Mouse (Mus musculus) thymus, postnatal 25 days (tissue): ENCODE measurements around the gene Znrf2.
"Not testable (repeated sequence)": the region's sequence is repeated elsewhere in the genome, so short reads cannot be mapped to it uniquely, and the experiment has no call there.

Experiments used
- DNase-seq: peaks from one replicate; pipeline ENCODE4 v3.0.0; 2022

The Znrf2 gene

GRCm38 (mm10) chr6:54851778-54852177 lies 35.1 kb downstream of the Znrf2 start:
- DNase-seq = no peak

GRCm38 (mm10) chr6:54852669-54853068 lies 36.0 kb downstream of the Znrf2 start:
- DNase-seq = no peak

DNA sequence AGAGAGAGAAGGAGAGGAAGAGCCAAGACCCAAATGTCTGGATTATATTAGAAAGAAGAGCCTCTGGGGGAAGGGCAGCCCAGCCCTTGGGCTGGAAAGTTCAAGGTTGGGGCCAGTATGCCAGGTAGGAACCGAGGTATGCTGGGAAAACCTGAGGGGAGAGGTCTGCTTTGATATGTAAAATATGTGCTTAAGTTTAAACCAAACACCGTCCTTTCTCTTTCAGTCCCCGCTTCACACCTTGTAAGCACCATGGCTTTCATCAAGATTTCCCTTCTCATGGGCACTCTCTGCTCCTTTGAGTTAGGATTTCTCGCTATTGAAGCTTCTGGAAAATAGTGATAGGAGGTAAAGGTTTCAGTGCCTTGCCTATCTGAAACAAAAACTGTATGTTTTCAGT lies 38.1 kb downstream of the Znrf2 start:
- DNase-seq = no peak

- DNase-seq = no peak
These were observed 39.3 kb downstream of the Znrf2 start for GRCm38 (mm10) chr6:54855801-54856583.

GRCm38 (mm10) chr6:54859159-54859558 lies 42.4 kb downstream of the Znrf2 start:
- not testable (repeated sequence) for DNase-seq

DNA sequence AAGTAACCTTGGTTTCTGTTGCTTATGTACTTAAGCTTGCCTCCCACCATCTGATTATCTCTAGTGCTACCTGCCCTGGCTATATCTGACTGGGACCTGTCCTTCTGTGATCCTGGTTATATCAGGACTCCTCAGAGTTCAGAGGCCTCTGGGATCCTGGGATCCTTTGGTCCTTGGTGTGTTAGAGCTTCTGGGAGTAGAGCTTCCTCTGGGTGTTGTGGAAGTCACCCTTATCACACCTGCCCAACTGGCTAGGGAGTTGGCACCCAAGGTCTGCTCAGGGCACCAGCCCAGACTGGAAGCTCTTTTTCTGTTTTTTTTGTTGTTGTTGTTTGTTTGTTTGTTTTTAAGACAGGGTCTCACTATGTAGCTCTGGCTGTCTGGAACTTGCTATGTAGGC lies 43.5 kb downstream of the Znrf2 start:
- DNase-seq = no peak

GRCm38 (mm10) chr6:54866731-54867410 lies 50.2 kb downstream of the Znrf2 start:
- DNase-seq = no peak

- no peak for DNase-seq
These were observed 50.7 kb downstream of the Znrf2 start for GRCm38 (mm10) chr6:54867411-54867745.

- DNase-seq = no peak
These were observed 56.3 kb downstream of the Znrf2 start for GRCm38 (mm10) chr6:54873029-54873428.

GRCm38 (mm10) chr6:54876782-54877181 lies 60.1 kb downstream of the Znrf2 start:
- no peak for DNase-seq

DNA sequence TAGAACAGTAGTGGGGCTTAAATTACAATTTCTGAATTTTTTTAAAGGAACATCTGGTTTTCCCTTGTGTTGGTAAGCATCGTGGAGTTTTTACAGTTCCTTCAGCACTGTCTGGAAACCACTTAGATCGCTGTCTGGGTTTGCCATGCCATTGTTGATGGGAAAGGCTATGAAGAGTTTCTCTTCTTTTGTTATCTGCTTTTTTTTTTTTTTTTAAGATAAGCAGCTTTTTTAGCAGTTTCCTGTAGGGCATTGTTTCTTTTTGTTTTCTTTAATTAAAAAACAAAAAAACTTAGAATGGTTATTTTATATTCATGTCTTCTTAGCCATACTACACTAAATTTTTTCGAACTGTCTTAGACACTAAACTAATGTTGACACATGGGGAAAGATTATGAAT lies 60.9 kb downstream of the Znrf2 start:
- DNase-seq = no peak

DNA sequence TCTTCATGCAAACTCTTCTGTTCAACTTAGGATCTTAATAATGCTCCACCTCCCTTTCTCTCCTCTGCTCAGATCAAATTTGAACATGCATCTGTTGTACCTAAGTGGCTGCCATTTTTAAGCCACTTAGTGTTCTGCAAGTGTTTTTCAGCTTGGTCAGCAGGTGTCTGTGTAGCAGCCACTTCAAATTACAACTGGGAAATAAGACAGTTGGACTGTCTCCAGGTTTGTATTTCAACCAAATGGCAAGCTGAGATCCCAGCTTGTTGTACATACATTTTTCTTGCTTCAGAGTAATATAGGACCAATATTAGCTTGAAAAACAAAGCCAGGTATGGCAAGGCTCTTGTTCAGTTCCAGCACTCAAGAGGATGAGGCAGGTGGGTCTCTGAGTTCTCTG lies 61.8 kb downstream of the Znrf2 start:
- DNase-seq = no peak

DNA sequence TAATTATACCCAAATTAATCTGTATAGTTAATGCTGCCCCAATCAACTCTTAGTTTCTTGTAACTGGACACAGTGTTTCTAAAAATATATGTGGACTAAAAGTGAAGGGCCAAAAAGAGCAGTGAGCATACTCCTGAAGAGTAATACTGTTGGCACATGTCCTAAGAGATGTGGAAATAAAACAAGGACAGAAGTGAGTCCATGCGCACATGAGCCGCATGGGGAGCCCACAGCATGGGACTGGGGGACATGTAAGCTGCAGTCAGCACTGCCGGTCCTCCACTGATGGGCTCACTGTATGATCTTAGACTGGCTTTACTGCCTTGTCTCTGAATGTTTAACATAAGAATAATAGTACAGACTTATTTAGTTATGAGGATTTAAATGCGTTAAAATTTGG lies 63.4 kb downstream of the Znrf2 start:
- DNase-seq = no peak

GRCm38 (mm10) chr6:54883424-54883823 lies 66.7 kb downstream of the Znrf2 start:
- DNase-seq = no peak

DNA sequence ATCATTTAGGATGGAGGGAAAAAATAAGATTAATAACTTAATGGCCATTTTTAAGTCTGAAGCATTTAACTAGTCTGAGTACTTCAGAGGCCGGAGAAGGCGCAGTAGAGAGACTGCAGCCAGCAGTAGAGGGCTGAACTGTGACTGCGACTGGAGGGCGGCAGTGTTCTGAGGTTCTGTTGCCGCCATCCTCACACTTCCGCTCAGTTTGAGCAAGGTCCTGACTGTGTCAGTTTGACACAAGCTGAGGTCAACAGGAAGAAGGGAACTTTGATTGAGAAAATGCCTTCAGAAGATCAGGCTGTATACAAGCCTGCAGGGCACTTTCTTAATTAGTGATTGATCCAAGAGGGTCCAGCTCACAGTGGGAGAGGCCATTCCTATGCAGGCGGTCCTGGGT lies 69.5 kb downstream of the Znrf2 start:
- no peak for DNase-seq

DNA sequence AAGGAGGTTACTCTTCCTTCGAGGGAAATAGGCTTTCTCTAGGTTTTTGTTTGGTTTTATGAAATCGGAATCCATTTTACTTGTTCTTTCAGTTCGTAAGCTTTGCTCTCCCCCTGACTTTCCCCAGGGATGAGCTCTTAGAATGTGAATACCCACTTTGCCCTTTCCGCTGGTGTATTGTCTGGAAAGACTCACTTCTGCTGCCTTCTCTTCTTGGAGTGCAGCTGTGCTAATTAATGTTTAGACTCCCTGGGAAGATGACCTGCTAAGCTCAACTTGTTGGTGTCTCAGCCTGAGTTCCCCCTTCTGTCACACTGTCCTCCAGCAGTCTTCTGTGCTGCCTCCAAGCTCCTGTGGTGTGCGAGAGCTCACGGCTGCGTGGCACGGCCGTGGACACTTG lies 73.5 kb downstream of the Znrf2 start:
- DNase-seq = no peak

DNA sequence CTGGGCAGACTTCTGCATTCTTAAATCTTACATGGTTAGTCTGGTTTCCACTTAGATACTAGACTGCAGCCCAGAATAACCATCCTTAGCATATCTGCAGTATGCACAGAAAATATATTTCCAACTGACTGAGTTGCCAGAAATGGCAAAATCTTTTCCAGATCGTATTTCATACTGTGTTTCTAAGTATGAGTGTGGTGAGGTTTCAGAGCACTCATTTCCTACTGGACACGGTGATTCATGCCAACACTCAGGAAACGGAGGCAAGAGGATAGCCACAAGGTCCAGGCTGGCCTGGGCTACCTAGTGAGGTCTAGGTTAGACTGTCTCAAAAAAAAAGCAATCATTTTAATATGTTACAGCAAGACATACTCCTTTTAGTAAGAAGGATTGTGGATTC lies 74.7 kb downstream of the Znrf2 start:
- DNase-seq = no peak

DNA sequence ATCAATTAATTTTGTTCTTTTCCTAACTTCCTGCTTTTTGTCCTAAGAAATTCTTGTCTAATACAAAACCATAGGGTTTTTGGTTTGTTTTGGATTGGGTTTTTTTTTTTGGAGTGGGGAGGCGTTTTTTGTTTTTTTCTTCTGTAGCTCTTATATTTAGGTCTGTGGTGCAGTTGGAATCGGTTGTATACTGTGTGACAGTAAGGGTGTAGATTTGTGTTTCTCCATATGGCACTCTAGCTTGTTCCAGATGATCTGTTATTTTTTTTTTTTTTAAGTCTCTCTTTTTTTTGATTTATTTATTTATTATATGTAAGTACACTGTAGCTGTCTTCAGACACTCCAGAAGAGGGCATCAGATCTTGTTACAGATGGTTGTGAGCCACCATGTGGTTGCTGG lies 83.5 kb downstream of the Znrf2 start:
- DNase-seq = no peak

DNA sequence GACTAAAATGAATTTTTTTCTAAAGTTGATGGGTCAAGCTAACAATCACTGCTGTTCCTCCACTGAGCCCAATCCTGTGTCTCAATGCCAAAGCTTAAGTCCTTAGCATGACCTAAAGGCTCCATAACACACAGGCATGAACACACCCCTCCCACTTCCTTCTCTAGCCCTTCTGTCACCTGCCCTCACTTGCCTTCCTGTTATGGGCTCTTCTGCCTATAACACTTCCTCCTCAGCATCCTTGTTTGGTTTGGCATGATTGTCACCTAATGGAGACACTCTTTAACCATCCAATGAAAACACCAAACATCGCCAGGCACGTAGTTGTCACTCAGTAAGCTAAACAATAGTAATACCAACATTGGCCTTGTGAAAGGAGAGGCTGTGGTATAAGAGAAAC lies 85.8 kb downstream of the Znrf2 start:
- no peak for DNase-seq

DNA sequence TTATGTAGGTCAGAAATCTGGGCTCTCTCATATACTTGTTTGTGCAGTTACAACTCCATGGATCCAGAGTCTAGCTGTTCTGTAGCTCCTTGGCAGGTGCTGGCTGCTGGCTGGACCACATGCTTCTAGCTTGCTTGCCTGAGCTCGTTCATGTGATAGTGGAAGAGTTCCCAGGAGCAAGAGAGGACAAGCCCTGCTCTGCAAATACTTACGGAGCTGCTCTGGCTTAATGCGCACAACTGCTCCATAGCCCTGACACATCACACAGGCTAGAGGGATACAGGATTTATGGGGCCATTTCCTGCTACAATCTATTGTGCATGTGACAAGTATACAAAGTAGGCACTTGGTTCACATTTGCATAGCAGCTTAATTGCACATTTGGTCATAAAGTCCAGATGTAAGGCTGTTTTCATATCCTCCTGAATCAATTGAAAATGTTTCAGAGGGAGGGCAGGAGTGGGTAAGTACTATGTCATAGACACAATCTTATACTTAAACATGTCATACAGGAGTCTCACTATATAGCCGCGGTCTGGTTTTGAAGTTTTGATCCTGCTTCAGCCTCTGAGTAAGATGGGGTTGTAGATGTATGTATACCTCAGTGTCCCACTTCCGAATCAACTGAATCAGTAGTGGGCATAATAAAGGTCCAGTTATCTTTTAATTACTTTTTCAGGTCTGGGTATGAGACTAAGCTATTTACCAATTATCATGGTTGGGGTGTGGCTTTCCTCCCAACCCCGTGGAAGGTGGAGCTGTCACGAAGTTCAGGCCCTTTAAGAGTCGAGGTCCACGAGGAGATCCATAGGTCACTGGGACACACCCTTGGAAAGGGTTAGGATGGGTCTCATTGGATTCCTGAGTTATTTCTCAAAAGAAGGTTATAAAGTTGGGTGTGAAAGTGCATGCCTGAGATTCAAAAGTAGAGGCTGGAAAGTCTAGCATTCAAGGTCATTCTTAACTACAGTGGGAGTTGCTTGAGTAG lies 89.6 kb downstream of the Znrf2 start:
- DNase-seq = no peak

DNA sequence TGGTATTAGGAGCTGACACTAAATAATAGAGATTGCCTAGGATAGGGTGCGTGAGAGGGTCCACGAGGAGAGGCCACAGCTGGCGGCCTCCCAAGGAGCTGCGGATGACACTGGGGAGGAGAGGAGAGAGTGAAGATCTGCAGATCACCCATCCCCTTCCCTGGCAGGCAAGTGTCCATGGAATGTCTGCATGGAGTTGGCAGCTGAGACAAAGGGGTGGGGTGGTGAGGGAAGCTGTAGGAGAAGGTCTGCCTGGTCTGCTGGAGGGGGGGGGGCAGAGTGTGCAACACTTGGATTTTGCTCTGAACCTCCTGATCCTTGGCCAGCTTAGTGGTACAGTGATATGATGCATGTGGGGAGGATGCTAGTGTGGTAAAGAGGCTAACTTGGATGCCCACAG lies 98.3 kb downstream of the Znrf2 start:
- no peak for DNase-seq

- DNase-seq = peak; percentile 24
These were observed 99.4 kb downstream of the Znrf2 start for GRCm38 (mm10) chr6:54916163-54916562.

GRCm38 (mm10) chr6:54916941-54917340 lies 100.2 kb downstream of the Znrf2 start:
- DNase-seq = no peak

GRCm38 (mm10) chr6:54917523-54917922 lies 100.8 kb downstream of the Znrf2 start:
- DNase-seq = peak; percentile 69
